Mouse (Mus musculus): ENCODE measurements around the gene Gyg. TPM values are rescaled to one million over a fixed set of nuclear protein-coding genes. Genes with fewer than 3 reads are reported as not detected.
"Not testable (repeated sequence)": the region's sequence is repeated elsewhere in the genome, so short reads cannot be mapped to it uniquely, and the experiment has no call there.

The Gyg gene
- polyA plus RNA-seq, 1 experiment, result 38.3 TPM

GRCm38 (mm10) chr3:20134545-20134944 is 20.6 kb downstream of the Gyg start:
- Histone ChIP-seq H3K4me3 (ENCODE audit: insufficient read depth, low read length) (no peak overlapping the region), H3K4me1 (ENCODE audit: control insufficient read depth, insufficient read depth, low read length) (peaks cover 3% of the 10 kb centered on the region; the same call in 1 of the 2 replicates), H3K27ac (ENCODE audit: insufficient read depth, low read length) (no peak overlapping the region)
- TF ChIP-seq CTCF (IDR thresholded peaks at IDR 0.05; ENCODE audit: extremely low read depth, insufficient read depth, low read length) (no peak), POLR2A (IDR thresholded peaks at IDR 0.05; ENCODE audit: extremely low read depth, insufficient read depth, low read length) (no peak)

GRCm38 (mm10) chr3:20133745-20134144 is 21.4 kb downstream of the Gyg start:
- H3K4me3 ChIP-seq (ENCODE audit: insufficient read depth, low read length), result no peak overlapping the region
- TF ChIP-seq POLR2A (IDR thresholded peaks at IDR 0.05; ENCODE audit: extremely low read depth, insufficient read depth, low read length) (no peak), CTCF (IDR thresholded peaks at IDR 0.05; ENCODE audit: extremely low read depth, insufficient read depth, low read length) (no peak)
- H3K4me1 ChIP-seq (ENCODE audit: control insufficient read depth, insufficient read depth, low read length), result peaks cover 3% of the 10 kb centered on the region; the same call in 1 of the 2 replicates
- H3K27ac ChIP-seq (ENCODE audit: insufficient read depth, low read length), result no peak overlapping the region

- TF ChIP-seq CTCF (IDR thresholded peaks at IDR 0.05; ENCODE audit: extremely low read depth, insufficient read depth, low read length) (no peak), POLR2A (IDR thresholded peaks at IDR 0.05; ENCODE audit: extremely low read depth, insufficient read depth, low read length) (no peak)
- Histone ChIP-seq H3K27ac (ENCODE audit: insufficient read depth, low read length) (no peak overlapping the region), H3K4me3 (ENCODE audit: insufficient read depth, low read length) (no peak overlapping the region), H3K4me1 (ENCODE audit: control insufficient read depth, insufficient read depth, low read length) (peaks cover 3% of the 10 kb centered on the region; the same call in 1 of the 2 replicates)
Measured at GRCm38 (mm10) chr3:20132731-20133130, 22.4 kb downstream of the Gyg start.

GRCm38 (mm10) chr3:20131350-20131720 is 23.8 kb downstream of the Gyg start:
- peaks cover 3% of the 10 kb centered on the region; the same call in 1 of the 2 replicates for H3K4me1 ChIP-seq (ENCODE audit: control insufficient read depth, insufficient read depth, low read length)
- no peak overlapping the region for H3K4me3 ChIP-seq (ENCODE audit: insufficient read depth, low read length)
- H3K27ac ChIP-seq (ENCODE audit: insufficient read depth, low read length), result no peak overlapping the region
- TF ChIP-seq CTCF (IDR thresholded peaks at IDR 0.05; ENCODE audit: extremely low read depth, insufficient read depth, low read length), result no peak

DNA sequence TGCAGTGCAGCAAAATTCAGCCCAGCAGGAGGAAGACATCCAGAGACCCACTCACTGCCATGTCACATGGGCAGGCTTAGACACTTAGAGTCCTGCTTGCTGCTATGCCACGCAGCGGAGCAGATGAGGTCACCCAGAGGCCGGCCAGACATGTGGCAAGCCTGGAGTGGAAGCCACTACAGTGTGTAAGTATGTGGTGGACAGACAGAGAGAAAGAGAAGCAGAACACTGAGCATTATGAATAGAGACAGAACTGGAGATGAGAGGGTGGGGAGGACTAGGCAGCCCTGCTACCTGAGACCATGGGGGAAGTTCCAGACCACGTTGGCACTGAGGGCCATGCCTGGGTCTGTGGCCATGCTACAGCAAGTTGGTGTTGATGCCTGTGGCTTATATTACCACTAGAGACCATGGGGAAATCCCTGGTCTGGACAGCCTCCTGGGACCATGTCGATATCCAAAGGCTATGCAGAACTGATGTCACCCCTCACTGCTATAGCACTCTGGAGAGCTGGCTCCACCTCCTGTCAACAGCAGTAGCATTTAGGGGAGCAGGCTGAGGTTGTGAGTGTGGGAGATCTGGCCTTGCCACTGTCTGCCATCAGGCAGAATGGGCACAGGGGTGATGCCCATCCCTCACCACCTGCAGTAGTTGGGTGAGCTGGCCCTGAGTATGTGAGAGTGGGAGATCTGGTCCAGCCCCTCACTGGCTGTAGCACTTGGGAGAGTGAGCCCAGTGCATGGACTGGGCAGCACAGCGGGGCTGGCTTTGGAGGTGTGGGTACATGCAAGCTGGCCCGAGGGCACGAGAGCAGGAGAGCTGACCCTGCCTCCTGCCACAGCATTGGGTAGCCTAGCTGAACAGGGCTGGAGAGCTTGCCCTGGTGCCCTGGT is 24.4 kb downstream of the Gyg start:
- Histone ChIP-seq H3K4me1 (ENCODE audit: control insufficient read depth, insufficient read depth, low read length) (peaks cover 3% of the 10 kb centered on the region; the same call in 1 of the 2 replicates), H3K4me3 (ENCODE audit: insufficient read depth, low read length) (no peak overlapping the region), H3K27ac (ENCODE audit: insufficient read depth, low read length) (no peak overlapping the region)
- TF ChIP-seq CTCF (IDR thresholded peaks at IDR 0.05; ENCODE audit: extremely low read depth, insufficient read depth, low read length) (no peak), POLR2A (IDR thresholded peaks at IDR 0.05; ENCODE audit: extremely low read depth, insufficient read depth, low read length) (no peak)

DNA sequence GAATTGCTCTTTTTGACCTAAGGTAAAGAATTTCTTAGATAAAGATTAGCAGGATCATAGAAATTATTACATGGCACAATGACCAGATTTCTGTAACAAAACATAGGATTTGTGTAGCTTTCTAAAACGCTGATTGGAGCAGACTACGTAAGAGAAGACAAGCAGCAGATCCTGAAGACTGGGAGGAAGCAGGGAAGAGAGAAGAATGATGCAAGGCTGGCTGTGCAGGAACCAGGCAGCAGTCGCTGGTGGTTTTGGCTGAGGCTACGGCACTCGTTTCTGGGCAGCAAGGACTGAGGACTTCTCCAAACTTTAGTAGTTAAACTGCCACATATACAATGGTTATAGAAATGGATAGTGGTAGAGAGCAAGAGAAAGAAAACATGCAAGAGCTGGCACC is 25.6 kb downstream of the Gyg start:
- TF ChIP-seq POLR2A (IDR thresholded peaks at IDR 0.05; ENCODE audit: extremely low read depth, insufficient read depth, low read length) (no peak), CTCF (IDR thresholded peaks at IDR 0.05; ENCODE audit: extremely low read depth, insufficient read depth, low read length) (no peak)
- H3K4me1 ChIP-seq (ENCODE audit: control insufficient read depth, insufficient read depth, low read length), result peaks cover 3% of the 10 kb centered on the region; the same call in 1 of the 2 replicates
- H3K4me3 ChIP-seq (ENCODE audit: insufficient read depth, low read length), result no peak overlapping the region
- no peak overlapping the region for H3K27ac ChIP-seq (ENCODE audit: insufficient read depth, low read length)

GRCm38 (mm10) chr3:20127047-20127595 is 28.0 kb downstream of the Gyg start:
- Histone ChIP-seq H3K27ac (ENCODE audit: insufficient read depth, low read length) (no peak overlapping the region), H3K4me3 (ENCODE audit: insufficient read depth, low read length) (no peak overlapping the region), H3K4me1 (ENCODE audit: control insufficient read depth, insufficient read depth, low read length) (no peaks in the 10 kb centered on the region)
- TF ChIP-seq POLR2A (IDR thresholded peaks at IDR 0.05; ENCODE audit: extremely low read depth, insufficient read depth, low read length) (no peak), CTCF (IDR thresholded peaks at IDR 0.05; ENCODE audit: extremely low read depth, insufficient read depth, low read length) (peak; percentile 3; the same call in 1 of the 2 replicates)

- no peak for TF ChIP-seq CTCF (IDR thresholded peaks at IDR 0.05; ENCODE audit: extremely low read depth, insufficient read depth, low read length)
- TF ChIP-seq POLR2A (IDR thresholded peaks at IDR 0.05; ENCODE audit: extremely low read depth, insufficient read depth, low read length), result no peak
- Histone ChIP-seq H3K27ac (ENCODE audit: insufficient read depth, low read length) (no peak overlapping the region), H3K4me1 (ENCODE audit: control insufficient read depth, insufficient read depth, low read length) (no peaks in the 10 kb centered on the region), H3K4me3 (ENCODE audit: insufficient read depth, low read length) (no peak overlapping the region)
Measured at GRCm38 (mm10) chr3:20125604-20126003, 29.5 kb downstream of the Gyg start.

- H3K27ac ChIP-seq (ENCODE audit: insufficient read depth, low read length); H3K4me3 ChIP-seq (ENCODE audit: insufficient read depth, low read length); H3K4me1 ChIP-seq (ENCODE audit: control insufficient read depth, insufficient read depth, low read length): not testable (repeated sequence)
Measured at GRCm38 (mm10) chr3:20121582-20121981, 33.5 kb downstream of the Gyg start.

DNA sequence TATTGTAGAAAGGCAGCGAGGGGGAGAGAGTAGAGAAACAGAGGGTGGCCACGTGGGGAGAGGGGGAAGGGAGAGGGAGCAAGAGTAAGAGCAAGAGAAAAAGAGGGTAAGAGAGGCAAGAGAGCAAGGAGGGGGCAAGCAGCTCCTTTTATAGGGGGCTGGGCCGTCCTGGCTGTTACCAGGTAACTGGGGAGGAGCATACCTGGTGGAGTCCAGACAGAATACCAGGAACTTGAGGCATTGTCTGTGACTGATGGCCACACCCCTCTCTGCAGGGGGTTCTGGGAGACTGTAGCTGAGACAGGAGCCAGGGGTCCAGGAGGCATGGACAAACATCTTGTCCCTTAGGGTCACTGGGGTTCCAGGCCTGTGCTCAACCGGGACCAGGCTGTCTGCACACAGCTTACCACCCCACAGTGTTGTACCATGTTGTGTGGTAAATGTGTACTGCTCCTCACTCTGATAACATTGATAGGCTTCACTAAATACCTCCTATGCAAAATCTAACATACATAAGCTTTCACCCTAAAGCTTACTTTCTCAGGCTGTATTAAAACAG is 35.4 kb downstream of the Gyg start:
- Histone ChIP-seq H3K27ac (ENCODE audit: insufficient read depth, low read length) (no peak overlapping the region), H3K4me3 (ENCODE audit: insufficient read depth, low read length) (no peak overlapping the region), H3K4me1 (ENCODE audit: control insufficient read depth, insufficient read depth, low read length) (no peaks in the 10 kb centered on the region)
- TF ChIP-seq CTCF (IDR thresholded peaks at IDR 0.05; ENCODE audit: extremely low read depth, insufficient read depth, low read length), result no peak
- TF ChIP-seq POLR2A (IDR thresholded peaks at IDR 0.05; ENCODE audit: extremely low read depth, insufficient read depth, low read length), result no peak
